Mouse (Mus musculus) intestine, postnatal 0 days (tissue): ENCODE results near the gene Usb1. TPM values are rescaled to one million over a fixed set of nuclear protein-coding genes. Genes with fewer than 3 reads are reported as not detected.

Experiments
- ATAC-seq: fragments of 200-750 bp; cut with Nextera tagmentation; 2 replicates; pipeline ENCODE4 v1.8.0; 2017; ENCODE audit warnings: mild to moderate bottlenecking, moderate TSS enrichment, moderate library complexity
- H3K27ac ChIP-seq: fragments of 300-500 bp; sonication (generic); 2 replicates; pipeline ENCODE4 v1.5.1; 2014; ENCODE audit warnings: mild to moderate bottlenecking, low read depth, low read length, moderate library complexity
- H3K27me3 ChIP-seq: fragments of 300-500 bp; sonication (generic); replicated peaks from 2 replicates; pipeline ENCODE4 v1.6.1; 2014; ENCODE audit warnings: low read length, mixed read lengths; ENCODE audit not compliant: control insufficient read depth, insufficient read depth
- H3K36me3 ChIP-seq: fragments of 300-500 bp; sonication (generic); 2 replicates; pipeline ENCODE4 v1.6.1; 2014; ENCODE audit warnings: mild to moderate bottlenecking, moderate library complexity; ENCODE audit not compliant: control insufficient read depth, insufficient read depth
- H3K4me1 ChIP-seq: fragments of 300-500 bp; sonication (generic); replicated peaks from 2 replicates; pipeline ENCODE4 v1.6.1; 2014; ENCODE audit warnings: antibody characterized with exemption, low read length, mixed read lengths; ENCODE audit not compliant: control insufficient read depth, insufficient read depth
- H3K4me2 ChIP-seq: fragments of 300-500 bp; sonication (generic); replicated peaks from 2 replicates; pipeline ENCODE4 v1.6.1; 2014; ENCODE audit warnings: low read depth, mild to moderate bottlenecking, moderate library complexity
- H3K4me3 ChIP-seq: fragments of 300-500 bp; sonication (generic); 2 replicates; pipeline ENCODE4 v1.5.1; 2014; ENCODE audit warnings: low read depth, low read length
- H3K9ac ChIP-seq: fragments of 300-500 bp; sonication (generic); 2 replicates; pipeline ENCODE4 v1.6.1; 2014; ENCODE audit warnings: mild to moderate bottlenecking, low read depth, low read length
- H3K9me3 ChIP-seq: fragments of 300-500 bp; sonication (generic); 2 replicates; pipeline ENCODE4 v1.6.1; 2016; ENCODE audit warnings: mixed run types; ENCODE audit not compliant: control insufficient read depth
- CTCF ChIP-seq: sonication (generic); IDR thresholded peaks from 2 replicates; pipeline ENCODE4 v1.5.1; 2016; ENCODE audit warnings: low read depth, mild to moderate bottlenecking, control low read depth, antibody characterized with exemption, moderate library complexity
- WGBS: fragments of 180-500 bp; shearing (Covaris S2); extraction: QIAGEN DNeasy Blood & Tissue Kit; methylation state at CpG from one replicate; pipeline ENCODE4 v1.1.7; 2014; 5-methylcytosine and 5-hydroxymethylcytosine counted together
- polyA plus RNA-seq: library from polyadenylated mRNA; unstranded; fragments of >200 nt; fragmentation: Nextera tagmentation; extraction: Ambion mirVana; gene quantifications from 2 replicates; pipeline ENCODE4 v1.2.1, GENCODE M21; 2015

The Usb1 gene
- polyA plus RNA-seq, 1 experiment from 2014 or later: 22.3 TPM

DNA sequence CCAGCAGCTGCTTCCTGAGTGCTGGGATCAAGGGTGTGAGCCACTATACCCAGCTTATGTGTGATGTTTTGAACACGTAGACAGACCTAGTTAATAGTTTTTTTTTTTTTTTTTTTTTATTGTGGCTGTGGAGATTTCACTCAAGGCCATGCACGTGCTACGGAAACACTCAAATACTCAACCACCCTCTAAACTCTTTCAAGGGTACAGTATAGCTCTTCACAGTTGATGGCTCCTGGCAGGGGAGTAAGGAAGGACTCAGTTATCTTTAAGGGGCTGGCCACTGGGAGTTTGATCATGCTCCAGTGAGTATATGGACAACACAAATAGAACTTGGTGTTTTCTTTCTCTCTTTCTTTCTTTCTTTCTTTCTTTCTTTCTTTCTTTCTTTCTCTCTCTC, 52.4 kb downstream of the Usb1 start:
- Histone ChIP-seq H3K27ac (no peak overlapping the region), H3K4me2 (no peak overlapping the region), H3K36me3 (no peaks in the 10 kb centered on the region), H3K4me3 (no peak overlapping the region), H3K9me3 (no peaks in the 10 kb centered on the region), H3K27me3 (no peaks in the 10 kb centered on the region), H3K9ac (no peak overlapping the region), H3K4me1 (no peaks in the 10 kb centered on the region)
- ATAC-seq: no peak
- TF ChIP-seq CTCF: no peak
- WGBS: 63% methylated on average over 3 of the region's 3 CpGs

DNA sequence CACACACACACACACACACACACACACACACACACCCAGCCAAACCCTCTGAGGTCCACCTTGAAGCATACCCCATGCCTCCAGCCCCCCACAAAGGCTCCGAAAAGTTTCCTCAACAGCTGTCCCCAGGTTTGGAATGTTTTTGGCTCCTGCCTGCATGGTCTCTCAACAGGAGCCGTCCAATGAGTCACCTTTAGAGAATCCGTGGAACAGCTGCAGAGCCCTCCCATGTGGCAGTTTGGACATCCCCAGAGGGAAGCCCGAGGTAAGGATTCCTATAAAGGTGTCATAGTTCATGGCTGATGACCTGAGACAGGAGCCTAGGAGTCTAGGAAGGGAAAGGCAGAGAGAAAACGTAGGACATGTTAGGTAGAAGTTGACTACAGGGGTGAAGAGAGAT, 54.0 kb downstream of the Usb1 start:
- Histone ChIP-seq H3K4me3 (no peak overlapping the region), H3K9me3 (no peaks in the 10 kb centered on the region), H3K4me1 (no peaks in the 10 kb centered on the region), H3K9ac (no peak overlapping the region), H3K4me2 (no peak overlapping the region), H3K36me3 (no peaks in the 10 kb centered on the region), H3K27me3 (no peaks in the 10 kb centered on the region), H3K27ac (no peak overlapping the region)
- WGBS: 61% methylated on average over 5 of the region's 5 CpGs
- TF ChIP-seq CTCF: no peak
- no peak for ATAC-seq

DNA sequence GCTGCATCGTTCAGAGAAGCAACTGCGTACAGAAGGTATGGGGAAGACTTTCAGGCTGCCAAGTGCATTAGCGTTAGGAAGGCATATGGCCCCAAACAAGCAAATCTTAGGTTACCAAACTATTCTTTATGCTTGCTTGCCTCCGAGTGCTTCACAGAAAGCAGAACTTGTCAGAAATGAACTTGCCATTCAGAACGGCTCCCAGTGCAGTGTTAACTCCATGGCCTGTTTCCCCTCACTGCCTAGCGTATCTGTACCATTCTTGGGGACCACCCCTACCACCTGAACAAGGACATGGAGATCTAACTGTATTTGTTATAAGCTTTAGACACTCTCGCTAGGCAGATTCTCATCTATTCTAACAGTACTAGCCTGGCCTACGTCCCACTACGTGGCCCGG, 55.1 kb downstream of the Usb1 start:
- H3K36me3 ChIP-seq: no peaks in the 10 kb centered on the region
- no peak overlapping the region for H3K4me2 ChIP-seq
- TF ChIP-seq CTCF: no peak
- no peaks in the 10 kb centered on the region for H3K4me1 ChIP-seq
- no peak for ATAC-seq
- H3K9me3 ChIP-seq: no peaks in the 10 kb centered on the region
- no peak overlapping the region for H3K27ac ChIP-seq
- H3K27me3 ChIP-seq: no peaks in the 10 kb centered on the region
- no peak overlapping the region for H3K9ac ChIP-seq
- H3K4me3 ChIP-seq: no peak overlapping the region
- 89% methylated on average over 10 of the region's 10 CpGs for WGBS

DNA sequence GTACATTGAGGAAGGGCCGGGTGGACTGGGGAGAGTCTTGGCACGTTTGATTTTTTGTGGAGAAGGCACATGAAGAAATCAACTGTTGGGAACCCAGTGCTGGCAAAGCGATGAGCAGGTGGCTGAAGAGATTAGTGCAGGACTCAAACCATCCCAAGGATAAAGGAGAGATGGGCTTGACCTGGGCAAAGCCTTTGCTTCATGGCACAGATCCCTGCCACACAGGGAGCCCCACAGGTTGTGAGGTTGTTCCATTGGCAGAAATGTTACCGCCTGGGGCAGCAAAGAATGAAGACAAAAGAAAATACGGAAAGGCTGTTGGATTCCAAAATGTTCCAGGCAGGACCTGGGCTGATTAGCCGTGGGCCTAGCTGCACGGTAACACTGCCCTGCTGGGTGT, 55.9 kb downstream of the Usb1 start:
- no peaks in the 10 kb centered on the region for H3K4me1 ChIP-seq
- no peak overlapping the region for H3K4me3 ChIP-seq
- H3K27ac ChIP-seq: no peak overlapping the region
- H3K9ac ChIP-seq: no peak overlapping the region
- ATAC-seq: no peak
- H3K27me3 ChIP-seq: no peaks in the 10 kb centered on the region
- no peak for TF ChIP-seq CTCF
- H3K36me3 ChIP-seq: no peaks in the 10 kb centered on the region
- no peaks in the 10 kb centered on the region for H3K9me3 ChIP-seq
- no peak overlapping the region for H3K4me2 ChIP-seq
- 88% methylated on average over 7 of the region's 7 CpGs for WGBS

DNA sequence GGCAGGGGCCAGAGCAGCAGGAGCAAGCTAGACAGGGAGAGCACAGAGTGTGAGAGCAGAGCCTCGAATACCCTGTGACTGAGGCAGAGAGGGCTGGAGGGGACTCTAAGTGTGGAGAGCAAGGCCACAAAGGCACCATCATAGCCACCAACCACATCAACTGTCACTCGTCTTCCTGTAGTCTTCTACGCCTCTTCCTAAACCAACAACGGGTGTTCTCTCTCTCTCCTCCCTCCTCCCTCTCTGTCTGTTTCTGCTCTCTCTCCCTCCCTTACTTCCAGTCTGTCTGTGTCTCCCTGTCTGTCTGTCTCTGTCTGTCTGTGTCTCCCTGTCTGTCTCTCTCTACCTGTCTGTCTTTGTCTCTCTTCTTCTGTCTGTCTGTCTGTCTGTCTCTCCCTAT, 58.2 kb downstream of the Usb1 start:
- no peak for ATAC-seq
- WGBS: 42% methylated on average over 4 of the region's 4 CpGs
- TF ChIP-seq CTCF: no peak
- Histone ChIP-seq H3K9ac (no peak overlapping the region), H3K27me3 (no peaks in the 10 kb centered on the region), H3K9me3 (no peaks in the 10 kb centered on the region), H3K4me2 (no peak overlapping the region), H3K4me1 (no peaks in the 10 kb centered on the region), H3K4me3 (no peak overlapping the region), H3K36me3 (no peaks in the 10 kb centered on the region), H3K27ac (no peak overlapping the region)

DNA sequence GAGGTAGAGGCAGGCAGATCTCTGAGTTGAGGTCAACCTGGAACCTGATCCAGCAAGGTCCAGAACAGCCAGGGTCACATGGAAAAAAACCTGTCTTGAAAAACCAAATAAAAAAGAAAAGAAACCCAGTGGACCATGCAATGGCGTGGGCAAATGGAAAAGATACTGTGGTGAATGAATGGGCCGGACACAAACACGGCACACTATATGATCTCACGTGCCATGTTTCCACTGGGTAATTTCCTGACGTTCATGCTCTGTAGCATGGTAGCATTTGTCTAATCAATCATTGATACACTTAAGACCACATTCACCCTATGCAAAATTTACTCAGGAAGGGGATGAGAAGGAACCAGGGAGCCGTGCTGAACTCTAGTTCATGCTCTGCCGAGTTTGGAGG, 59.0 kb downstream of the Usb1 start:
- no peak overlapping the region for H3K4me2 ChIP-seq
- WGBS: 71% methylated on average over 7 of the region's 7 CpGs
- H3K9me3 ChIP-seq: no peaks in the 10 kb centered on the region
- no peaks in the 10 kb centered on the region for H3K4me1 ChIP-seq
- no peak for TF ChIP-seq CTCF
- no peaks in the 10 kb centered on the region for H3K36me3 ChIP-seq
- no peaks in the 10 kb centered on the region for H3K27me3 ChIP-seq
- H3K4me3 ChIP-seq: no peak overlapping the region
- no peak for ATAC-seq
- no peak overlapping the region for H3K9ac ChIP-seq
- H3K27ac ChIP-seq: no peak overlapping the region

DNA sequence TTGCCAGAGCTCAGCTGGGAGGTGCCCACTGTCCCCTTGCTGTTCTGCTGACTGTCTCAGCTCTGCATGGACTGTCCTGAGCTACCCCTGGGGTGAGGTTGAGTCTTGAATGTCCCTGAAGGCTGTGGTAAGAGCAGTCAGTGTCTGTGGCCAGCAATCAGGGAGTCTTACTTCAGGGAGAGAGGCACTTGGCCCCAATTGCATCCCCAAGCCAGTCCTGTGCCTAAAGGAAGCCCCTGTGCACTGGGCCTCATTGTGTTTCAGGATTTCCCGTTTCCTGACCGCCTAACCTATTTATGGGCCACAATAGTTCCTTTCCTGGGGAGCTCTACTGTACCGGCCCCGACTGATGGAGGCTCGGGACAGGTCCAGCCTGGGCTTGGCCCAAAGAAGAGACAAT, 60.5 kb downstream of the Usb1 start:
- Histone ChIP-seq H3K27ac (no peak overlapping the region), H3K4me3 (no peak overlapping the region), H3K36me3 (no peaks in the 10 kb centered on the region), H3K9ac (no peak overlapping the region), H3K4me1 (no peaks in the 10 kb centered on the region), H3K27me3 (no peaks in the 10 kb centered on the region), H3K9me3 (no peaks in the 10 kb centered on the region), H3K4me2 (no peak overlapping the region)
- TF ChIP-seq CTCF: no peak
- whole genome bisulfite sequencing: 76% methylated on average over 5 of the region's 5 CpGs
- no peak for ATAC-seq
